Mouse (Mus musculus): ENCODE measurements around the gene Castor2.

Gene Castor2

DNA sequence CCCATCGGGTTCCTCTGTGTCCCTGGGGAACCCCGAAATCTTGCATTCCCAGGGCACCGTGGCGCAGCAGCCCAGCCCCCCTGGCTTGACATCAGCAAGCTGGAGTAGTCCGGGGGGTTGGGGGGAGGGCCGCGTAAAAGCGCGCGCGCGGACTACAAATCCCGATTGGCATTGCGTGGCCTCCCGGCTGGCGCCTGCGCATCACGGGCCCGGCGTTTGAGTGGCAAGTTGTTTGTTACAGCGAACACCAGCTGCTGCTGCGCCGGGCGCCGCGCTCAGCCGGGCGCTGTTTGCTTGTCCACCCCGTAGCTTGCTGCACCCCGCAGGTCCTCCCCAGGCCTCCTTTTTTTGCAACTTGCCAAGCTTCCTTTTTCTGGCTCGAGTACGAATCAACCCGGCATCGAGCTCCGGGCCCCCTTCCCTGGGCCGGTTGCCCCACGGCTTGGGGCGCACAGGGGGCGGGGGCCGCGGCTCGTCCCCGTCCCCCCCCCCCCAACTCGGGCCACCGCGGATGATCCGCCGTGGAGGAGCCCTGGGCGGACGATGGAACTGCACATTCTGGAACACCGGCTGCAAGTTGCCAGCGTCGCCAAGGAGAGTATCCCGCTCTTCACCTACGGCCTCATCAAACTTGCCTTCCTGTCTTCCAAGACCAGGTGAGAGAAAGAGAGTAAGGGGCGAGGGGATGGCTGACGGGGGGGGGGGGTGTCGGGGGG is at the start of gene Castor2:
TSS of gene Castor2 (plus strand) at position 216 of the 716 bp plus-strand sequence.
- DNase-seq (ENCODE audit: low read depth, low spot score), result peak; percentile 93

DNA sequence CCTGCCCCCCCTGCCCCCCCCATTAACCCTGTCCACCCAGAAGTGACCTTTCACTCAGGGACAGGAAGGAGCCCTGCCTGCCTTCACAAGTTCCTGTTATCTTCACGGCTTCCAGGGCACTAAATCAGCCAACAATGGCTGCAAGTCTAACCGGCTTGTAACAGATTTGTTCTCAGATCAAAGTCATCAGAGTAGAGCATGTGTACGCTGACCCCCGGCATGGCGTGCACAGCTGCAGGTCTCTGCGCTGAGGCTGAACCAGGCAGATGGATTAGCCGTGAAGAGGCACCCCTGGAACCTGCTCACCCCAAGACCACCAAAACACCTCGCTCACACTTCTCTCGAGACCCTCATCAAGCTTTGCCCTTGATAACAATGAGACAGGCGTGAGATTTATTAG is 48.8 kb upstream of the Castor2 start:
- DNase-seq (ENCODE audit: low read depth, low spot score), result no peak

DNA sequence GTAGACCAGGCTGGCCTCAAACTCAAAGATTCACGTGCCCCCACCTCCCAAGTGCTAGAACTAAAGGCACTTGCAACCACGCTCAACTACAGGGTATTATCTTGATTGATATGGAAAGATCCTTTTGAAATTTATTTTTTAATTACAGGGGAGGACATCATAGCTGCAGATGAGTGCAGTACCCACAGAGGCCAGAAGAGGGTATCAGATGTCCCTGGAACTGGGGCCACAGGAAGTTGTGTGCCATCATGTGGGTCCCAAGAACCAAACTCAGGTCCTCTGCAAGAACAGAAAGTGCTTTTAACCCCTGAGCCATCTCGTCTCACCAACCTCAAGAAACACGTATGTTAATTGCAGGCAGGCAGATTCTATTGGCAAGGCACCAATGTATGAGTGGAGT is 46.9 kb upstream of the Castor2 start:
- DNase-seq (ENCODE audit: low read depth, low spot score), result peak; percentile 16

DNA sequence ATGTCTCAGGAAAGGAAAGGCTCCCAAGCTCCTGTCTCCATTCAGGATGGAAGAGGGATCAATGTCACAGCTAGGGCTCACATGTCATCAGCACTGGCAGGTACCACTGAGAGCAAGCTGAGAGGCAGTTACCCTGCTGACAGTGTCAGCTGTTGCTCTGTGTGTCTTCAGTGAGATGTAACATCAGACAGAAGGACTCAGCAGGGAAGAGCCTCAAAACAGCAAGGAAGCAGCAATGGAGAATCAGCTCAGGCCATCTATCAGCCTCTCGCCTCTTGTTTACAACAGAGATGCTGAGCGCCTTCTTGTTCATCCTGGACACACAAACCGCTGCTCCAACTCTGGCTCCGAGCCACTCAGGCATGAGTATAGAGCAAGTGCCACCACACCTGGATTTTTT is 45.0 kb upstream of the Castor2 start:
- DNase-seq (ENCODE audit: low read depth, low spot score), result no peak

DNA sequence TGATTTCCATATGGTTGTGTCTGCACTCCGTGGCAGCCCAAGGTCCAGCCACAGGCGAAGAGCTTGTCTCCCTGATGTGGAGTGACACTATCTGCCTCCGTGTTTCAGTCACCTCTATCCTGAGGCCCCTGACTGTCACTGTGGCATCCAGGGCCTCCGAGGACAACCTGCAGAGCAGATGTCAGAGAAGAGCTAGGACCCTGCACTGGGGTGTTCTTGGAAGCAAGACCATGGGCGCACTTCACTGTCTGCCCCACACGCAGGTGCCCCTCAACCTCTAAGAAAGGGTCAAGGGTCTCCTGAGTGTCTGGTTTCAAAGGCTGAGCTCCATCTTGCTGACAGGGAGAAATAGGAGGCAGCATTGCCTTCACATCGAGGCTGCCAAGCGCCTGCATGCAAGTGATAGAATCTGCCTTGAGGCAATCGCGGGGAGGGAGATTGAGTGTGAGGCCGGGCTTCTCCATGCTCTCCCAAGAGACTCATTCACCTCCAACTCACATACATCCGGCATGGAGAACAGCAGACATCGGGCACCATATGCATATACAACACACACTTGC is 40.6 kb upstream of the Castor2 start:
- no peak for DNase-seq (ENCODE audit: low read depth, low spot score)

DNA sequence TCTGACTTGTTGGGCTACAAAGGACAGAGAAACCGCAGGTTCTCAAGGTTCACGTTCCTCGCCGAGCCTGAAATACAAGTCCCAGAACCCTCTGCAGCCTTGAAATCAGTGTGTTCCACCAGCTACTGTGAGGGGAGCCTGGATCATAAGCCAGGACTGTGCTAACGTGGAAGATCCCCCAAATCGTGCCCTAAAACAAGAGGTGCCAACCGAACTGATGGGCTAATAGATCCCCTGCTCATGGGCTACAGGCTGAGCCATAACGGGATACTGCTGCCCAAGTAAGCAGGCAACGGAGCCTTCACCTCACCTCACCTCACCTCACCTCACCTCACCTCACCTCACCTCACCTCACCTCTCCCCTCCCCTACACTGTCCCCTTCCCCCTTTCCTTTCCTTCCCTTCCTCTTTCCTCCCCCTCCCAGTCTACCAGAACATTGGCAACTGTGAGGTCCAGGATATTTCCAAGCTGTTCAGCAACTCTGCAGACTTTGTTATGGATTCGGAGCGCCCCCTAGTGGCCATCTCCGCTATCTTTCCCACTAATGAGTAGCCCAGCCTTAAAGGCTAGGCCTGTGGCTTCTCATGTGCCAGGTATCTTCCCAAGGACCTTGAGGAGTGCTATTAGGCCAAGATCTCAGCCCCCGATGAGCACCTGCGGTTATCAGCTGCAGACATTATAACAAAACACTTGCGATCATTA is 36.0 kb upstream of the Castor2 start:
- peak; percentile 63 for DNase-seq (ENCODE audit: low read depth, low spot score)

DNA sequence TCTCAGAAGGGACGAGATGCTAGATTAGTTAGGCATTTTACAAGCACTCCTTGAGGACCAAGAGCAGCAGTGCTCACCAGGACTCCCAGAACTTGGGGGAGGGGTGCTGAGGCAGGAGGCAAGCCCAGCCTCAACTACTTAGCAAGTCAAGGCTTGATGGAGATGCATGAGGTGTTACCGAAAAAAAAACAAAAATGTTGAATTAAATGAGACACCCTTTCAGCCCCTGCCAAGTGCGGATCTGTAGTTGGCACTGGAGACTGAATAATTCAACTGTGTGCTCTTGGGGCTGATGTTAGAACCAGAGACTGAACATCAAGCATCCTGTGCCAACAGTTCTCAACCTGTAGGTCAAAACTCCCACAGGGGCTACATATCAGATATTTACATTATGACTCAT is 33.2 kb upstream of the Castor2 start:
- DNase-seq (ENCODE audit: low read depth, low spot score), result no peak

DNA sequence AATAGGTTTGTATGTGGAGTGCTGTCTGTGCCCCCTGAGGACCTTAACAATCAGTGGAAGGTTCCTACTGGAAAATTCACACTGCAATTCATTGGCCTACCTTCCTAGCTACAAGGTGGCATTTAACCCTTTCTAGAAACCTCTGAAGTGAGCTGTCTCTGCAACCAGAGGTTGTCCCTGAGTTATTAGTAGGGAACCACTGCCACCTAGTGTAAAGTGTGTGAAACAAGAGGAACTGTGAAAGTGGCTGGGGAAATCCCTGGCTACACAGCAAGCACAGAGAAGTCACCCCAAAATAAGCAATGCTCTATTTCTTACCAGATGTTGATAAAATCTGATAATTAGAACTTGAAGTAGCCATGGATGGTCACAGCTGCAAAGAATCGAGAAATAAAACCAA is 31.6 kb upstream of the Castor2 start:
- DNase-seq (ENCODE audit: low read depth, low spot score), result peak; percentile 32

DNA sequence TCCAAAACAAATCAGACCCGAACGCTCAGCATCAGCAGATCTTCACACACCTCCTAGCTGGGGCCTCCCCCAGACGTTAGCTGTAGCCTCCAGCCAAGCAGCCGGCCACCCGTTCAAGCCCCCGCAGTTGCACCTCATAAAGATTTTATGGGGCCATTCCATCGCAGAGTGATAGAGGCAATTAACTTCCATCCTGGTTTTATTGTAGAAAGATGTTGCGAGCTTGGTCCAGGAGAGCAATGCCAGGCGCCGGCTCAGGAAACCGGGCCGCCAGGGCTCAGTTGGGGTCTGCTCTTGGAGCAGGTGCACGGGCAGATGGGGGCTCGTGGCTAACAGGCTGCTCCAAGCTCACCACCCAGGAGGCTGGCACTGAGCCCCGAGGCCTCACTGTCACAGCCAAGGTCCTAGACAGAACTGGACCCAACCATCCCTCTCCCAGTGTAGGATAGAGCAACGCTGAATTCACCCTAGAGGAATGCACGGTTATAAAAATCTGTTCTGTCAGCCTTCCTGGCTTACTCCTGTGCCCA is 25.9 kb upstream of the Castor2 start:
- DNase-seq (ENCODE audit: low read depth, low spot score), result no peak

DNA sequence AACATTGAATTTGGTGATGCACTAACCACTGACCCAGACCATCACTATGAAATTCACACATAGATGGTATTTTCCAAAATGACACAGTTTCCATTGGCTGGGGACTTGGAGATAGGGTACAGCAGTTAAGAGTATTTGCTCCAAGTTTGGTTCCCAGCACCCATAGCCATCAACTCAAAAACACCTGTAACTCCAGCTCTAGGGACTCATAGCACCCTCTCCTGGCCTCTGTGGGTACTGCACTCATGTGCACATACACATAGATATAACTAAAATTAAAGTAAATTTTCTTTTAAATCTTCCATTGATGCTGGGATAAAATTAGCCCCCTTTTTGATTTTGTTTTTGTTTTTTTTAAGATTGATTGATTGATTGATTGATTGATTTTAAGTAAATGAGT is 25.1 kb upstream of the Castor2 start:
- DNase-seq (ENCODE audit: low read depth, low spot score), result no peak

DNA sequence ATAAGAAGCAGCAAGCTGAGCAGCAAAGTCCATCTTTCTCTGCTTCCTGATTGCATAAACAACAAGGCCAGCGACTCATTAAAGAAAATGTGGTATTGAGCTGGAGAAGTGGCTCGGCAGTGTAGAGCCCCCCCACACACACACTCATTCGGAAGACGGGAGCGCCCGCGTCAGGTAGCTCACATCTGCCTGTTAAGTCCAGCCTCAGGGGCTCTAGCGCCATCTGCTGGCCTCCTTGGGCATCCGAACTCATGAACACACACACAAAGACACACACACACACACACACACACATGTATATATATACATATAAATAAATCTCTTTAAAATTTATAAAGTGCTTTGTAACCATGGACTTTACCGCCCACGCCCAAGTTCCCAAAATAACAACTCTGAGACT is 23.3 kb upstream of the Castor2 start:
- DNase-seq (ENCODE audit: low read depth, low spot score), result no peak

DNA sequence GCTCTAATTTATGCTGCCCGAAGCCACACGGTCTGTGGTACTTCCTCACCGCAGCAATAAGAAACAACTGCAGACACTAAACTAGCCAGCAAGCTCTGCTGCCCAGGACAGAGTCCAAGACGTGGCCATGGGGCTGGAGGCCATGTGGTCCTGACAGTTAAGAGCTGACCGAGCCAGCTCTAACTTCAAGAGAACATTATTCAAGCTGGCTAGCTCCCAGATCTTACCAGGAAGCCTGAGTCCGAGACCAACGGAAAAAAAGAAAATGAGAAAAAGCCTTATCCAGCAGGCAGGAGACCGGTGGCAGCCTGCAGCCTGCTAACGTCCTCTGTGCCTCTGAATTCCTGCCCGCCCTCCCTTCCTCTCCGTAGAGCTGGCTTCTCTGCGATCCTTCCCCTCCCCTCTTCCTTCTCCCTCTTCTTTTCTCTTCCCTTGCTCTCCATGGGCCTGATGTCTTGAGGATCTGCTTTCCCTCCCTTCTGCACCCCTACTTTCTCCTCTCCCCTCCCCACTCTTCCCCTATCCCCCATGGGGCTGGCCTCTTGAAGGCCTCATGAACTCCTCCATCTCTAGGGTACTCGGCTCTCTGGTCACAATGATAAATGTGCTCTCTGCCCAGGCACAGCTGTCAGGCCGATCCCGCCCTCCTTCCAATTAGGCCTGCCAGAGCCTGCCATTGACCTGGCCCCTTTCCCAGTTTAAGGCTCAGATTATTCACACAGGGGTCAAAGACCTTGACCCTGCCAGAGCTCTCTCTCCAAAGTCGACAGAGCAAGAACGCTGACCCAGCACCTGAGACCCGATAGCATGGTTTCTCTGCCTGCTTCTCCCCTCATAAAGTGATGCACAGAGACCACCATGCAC is 18.6 kb upstream of the Castor2 start:
- DNase-seq (ENCODE audit: low read depth, low spot score), result no peak

DNA sequence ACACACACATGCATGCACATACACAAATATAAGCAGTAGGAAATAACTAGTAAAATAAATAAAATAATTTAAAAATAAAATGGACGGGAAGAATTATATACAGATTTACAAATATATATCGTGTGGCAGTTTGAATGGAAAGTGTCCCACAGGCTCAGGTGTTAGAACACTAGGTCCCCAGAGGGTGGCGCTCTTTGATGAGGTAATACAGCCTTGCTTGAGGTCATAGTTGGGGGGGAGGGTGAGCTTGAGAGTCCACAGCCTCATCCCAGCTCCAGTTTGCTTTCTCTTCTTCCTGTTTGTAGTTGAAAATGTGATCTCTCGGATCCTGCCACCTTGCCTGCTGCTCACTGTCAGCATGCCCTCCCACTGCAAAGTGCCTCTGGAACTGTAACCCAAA is 14.3 kb upstream of the Castor2 start:
- no peak for DNase-seq (ENCODE audit: low read depth, low spot score)

DNA sequence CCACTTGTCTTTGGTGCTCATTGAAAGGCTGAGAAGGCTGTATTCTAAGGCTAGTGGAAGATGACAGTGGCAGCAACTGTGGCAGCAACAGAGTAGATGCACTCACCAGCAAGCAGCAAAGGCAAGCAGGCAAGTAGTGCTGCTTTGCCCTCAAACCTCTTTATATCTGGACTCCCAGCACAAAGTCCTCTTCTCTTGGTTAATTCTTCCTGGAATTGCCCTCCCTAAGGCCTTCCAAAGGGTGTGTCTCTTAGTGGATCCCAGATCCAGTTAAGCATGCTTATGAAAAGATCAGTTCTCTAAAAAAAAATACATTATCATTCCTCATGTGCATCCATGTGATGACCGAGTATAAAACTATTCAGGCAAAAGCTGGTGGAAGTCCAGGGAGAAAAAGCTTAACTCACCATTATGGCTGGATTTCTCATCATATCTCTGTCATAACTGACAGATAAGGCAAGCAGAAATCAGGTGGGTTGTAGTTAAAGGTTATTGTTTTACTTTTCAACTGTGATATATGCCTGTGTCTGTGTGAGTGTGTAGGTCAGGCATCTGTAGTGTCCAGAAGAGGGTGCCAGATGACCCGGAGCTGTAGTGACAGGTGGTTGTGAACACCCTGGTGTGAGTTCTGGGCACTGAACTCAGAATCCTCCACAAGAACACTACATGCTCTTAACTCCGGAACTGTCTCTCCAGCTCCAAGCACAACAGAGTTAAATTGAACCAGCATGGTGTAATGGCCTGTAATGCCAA is 13.4 kb upstream of the Castor2 start:
- DNase-seq (ENCODE audit: low read depth, low spot score), result no peak

DNA sequence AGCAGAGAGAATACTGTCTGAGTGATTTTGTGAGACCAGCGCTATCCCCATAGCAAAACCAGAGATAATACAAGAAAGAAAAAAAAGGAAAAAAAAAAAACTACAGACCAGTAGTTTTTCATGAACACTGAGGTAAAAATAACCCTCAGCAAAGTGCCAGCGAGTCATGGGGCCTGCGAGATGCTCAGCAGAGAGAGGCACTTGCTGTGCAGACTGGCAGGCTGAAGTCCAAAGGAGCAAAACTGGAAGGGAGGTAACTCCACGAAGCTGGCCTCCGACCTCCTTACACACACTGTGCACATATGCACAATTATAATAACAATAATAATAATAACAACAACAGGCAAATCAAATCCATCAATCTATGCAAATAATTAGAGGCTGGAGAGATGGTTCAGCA is 12.3 kb upstream of the Castor2 start:
- no peak for DNase-seq (ENCODE audit: low read depth, low spot score)

DNA sequence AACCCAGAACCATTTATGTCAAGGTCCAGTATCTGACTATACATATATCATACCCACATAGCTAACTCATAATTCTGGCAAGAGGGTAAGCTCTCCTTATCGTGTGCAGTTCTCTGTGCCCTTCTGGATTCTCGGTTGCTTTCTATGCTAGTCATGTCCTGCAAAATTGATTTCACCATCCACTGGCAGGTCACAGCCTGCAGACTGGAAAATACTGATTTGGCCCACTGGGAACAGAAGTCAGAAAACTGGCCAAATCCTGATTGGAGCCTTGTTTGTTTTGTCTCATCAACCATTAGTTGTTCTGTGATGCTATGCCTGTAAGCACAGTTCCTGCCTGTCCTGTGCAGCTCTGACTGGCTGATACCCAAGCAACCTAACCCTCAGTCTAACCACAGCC is 3.7 kb upstream of the Castor2 start:
- no peak for DNase-seq (ENCODE audit: low read depth, low spot score)

DNA sequence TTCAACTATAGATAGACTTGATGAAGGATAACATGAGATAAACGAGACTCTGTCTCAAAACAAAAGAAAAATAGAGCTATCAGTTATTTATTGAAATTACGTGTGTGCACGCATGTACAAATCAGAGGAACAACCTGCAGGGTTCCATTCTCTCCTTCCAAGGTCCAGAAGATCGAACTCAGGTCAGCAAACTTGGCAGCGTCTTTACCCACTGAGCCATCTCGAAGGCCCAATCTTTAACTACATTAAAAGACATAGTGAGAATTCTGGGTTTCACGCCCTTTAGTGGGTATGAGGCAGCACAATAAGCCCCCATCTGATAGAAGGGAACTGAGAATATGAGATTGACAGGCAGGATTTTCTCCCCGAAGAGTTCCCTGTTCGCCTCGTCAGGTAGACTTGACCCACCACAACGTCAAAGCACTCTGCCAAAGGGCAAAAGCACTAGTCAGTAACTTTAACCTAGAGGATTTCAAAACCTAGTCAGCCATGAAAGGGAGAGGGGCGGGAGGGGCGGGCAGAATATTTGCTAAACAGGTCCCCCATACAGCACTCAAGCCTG is 1.1 kb upstream of the Castor2 start:
- DNase-seq (ENCODE audit: low read depth, low spot score), result no peak

DNA sequence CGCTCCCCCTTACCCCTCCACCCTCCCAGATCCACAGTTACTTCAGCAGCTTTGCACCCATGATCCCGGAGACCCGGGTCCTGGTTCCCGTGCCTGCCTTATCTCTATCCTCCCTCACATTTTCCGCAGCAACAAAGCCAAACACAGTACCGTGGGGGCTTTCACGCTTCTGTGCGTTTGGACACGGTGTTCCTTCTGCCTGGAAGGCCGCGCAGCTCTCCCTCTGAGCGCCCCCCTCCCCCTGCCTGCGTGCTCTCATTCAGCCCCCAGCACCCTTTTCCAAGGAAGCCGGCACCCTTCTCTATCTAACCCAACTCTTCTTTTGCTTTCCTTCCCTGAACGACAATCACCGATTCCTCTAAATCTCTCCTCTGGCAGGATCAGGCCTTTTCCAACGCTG is 535 bp upstream of the Castor2 start:
- peak; percentile 13 for DNase-seq (ENCODE audit: low read depth, low spot score)

DNA sequence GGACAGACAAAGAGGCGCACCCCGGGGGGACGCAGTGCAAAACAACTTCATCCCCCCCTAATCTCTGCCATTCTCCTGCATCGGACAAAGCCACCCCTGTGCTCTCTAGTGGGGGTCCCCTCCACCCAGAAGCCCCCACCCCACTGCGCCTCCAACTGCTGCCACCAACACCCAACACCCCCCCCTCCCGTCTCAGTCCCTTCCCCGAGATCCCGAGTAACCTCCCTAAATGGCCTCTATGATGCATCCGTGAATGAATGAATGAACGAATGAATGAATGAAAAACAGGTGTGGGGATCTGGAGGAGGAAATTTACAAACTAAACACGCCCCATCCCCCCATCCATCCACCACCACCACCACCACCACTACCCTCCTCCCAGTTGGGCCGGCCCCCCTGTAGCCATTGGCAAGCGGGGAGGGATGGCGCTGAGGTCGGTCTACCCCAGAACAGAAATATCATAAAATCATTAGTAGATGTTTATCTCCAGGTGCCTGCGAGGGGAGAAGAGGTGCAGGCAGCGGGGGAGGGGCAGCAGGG is 791 bp downstream of the Castor2 start:
- DNase-seq (ENCODE audit: low read depth, low spot score), result peak; percentile 14

DNA sequence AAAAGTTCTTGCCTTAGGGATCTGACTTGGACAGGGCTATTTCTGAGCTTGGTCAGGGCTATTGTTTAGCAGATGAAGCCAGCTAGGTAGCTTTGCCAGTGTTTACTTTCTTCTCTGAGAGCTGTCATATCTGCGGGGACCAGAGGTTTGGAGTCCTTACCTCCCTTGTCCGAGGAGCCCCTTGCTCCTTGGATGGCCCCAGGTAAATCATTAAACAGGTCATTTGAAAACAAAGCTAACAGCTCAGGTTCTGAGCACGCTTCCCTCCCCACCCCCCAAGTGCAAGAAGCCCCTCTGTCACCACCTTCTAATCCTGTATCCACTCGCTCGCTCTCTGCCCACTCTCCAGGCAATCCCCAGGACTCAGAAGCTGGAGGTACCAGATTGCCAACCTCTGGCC is 1.8 kb downstream of the Castor2 start:
- no peak for DNase-seq (ENCODE audit: low read depth, low spot score)

DNA sequence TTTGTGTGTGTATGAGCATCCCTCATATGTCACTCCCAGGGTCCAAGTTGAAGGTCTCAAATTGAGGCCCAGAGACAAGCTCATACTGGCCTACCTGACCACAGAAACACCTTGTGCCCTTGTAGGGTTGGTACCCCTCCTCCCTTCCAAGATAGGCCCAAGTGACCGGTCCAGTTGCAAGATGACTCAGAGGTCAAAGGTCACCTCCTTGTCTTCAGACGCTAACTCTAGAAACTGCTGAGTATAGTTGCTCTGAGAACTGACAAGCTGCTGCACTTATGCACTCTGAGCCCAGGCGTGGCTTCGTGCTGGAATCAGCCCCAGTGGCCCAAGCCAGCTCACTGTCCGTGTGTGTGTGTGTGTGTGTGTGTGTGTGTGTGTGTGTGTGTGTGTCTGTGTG is 2.4 kb downstream of the Castor2 start:
- DNase-seq (ENCODE audit: low read depth, low spot score), result peak; percentile 8
